Mouse (Mus musculus) CH12.LX (cell line): ENCODE measurements around the gene Rtn4rl1. TPM values are rescaled to one million over a fixed set of nuclear protein-coding genes. Genes with fewer than 3 reads are reported as not detected.

ENCODE experiments used
- DNase-seq: peaks from one replicate; pipeline ENCODE4 v3.0.0-alpha.2; 2013; ENCODE audit errors: extremely low read depth
- H3K27ac ChIP-seq: 2 replicates; pipeline ENCODE4 v1.5.1; 2012; ENCODE audit warnings: low read depth, mild to moderate bottlenecking, control low read depth, moderate library complexity; ENCODE audit not compliant: insufficient read depth
- H3K27me3 ChIP-seq: replicated peaks from 2 replicates; pipeline ENCODE3; 2012; ENCODE audit warnings: inconsistent platforms
- H3K36me3 ChIP-seq, 2 experiments: replicated peaks in 1 of 2; 2 replicates each; pipeline versions ENCODE3 to v1.6.1; 2012; ENCODE audit warnings: inconsistent platforms in 1 of 2, low read length in 1 of 2, mild to moderate bottlenecking in 1 of 2, mixed read lengths in 1 of 2, moderate library complexity in 1 of 2; ENCODE audit not compliant: control insufficient read depth in 1 of 2, insufficient read depth in 1 of 2
- H3K4me1 ChIP-seq, 2 experiments: 2 replicates each; pipeline ENCODE4 v1.6.1; 2012; ENCODE audit warnings: inconsistent platforms in 1 of 2, moderate library complexity in 1 of 2; ENCODE audit not compliant: insufficient read depth in 2 of 2, control insufficient read depth in 1 of 2
- H3K4me2 ChIP-seq: 2 replicates; pipeline ENCODE4 v1.6.1; 2012; ENCODE audit warnings: low read depth, mild to moderate bottlenecking, control low read depth; ENCODE audit not compliant: poor library complexity, insufficient read depth, severe bottlenecking
- H3K4me3 ChIP-seq, 3 experiments: fragments of 150-350 bp in 1 of 3; sonication (generic) in 1 of 3; replicated peaks in 1 of 3; 2 replicates each; pipeline versions ENCODE3 to v1.5.1; 2011 to 2012; ENCODE audit warnings: low read depth in 2 of 3, low read length in 2 of 3, mild to moderate bottlenecking in 2 of 3, moderate library complexity in 2 of 3, control low read depth in 1 of 3, improper control_type of control experiment in 1 of 3, inconsistent platforms in 1 of 3, mixed read lengths in 1 of 3; ENCODE audit not compliant: poor library complexity in 1 of 3
- H3K79me2 ChIP-seq: replicated peaks from 2 replicates; pipeline ENCODE4 v1.6.1; 2012; ENCODE audit warnings: mild to moderate bottlenecking, moderate library complexity; ENCODE audit not compliant: control insufficient read depth, poor library complexity, insufficient read depth, severe bottlenecking; ENCODE audit errors: extremely low read depth
- H3K9ac ChIP-seq: 2 replicates; pipeline ENCODE4 v1.6.1; 2012; ENCODE audit warnings: low read depth, mild to moderate bottlenecking, control low read depth, moderate library complexity; ENCODE audit not compliant: insufficient read depth
- H3K9me3 ChIP-seq: replicated peaks from 2 replicates; pipeline ENCODE3; 2012; ENCODE audit warnings: low read length, inconsistent platforms, mixed read lengths
- BHLHE40 ChIP-seq: IDR thresholded peaks from 2 replicates; pipeline ENCODE4 v1.6.1; 2011; ENCODE audit warnings: mild to moderate bottlenecking, low read depth, low read length, improper control_type of control experiment
- CHD1 ChIP-seq: IDR thresholded peaks from 2 replicates; pipeline ENCODE4 v1.6.1; 2012; ENCODE audit warnings: low read depth, low read length, improper control_type of control experiment, inconsistent platforms
- CHD2 ChIP-seq: IDR thresholded peaks from 2 replicates; pipeline ENCODE4 v1.6.1; 2011; ENCODE audit warnings: low read length, improper control_type of control experiment
- CTCF ChIP-seq, 2 experiments: IDR thresholded peaks in 1 of 2; conservative IDR thresholded peaks in 1 of 2; 2 replicates each; pipeline ENCODE4 v1.5.1; 2011 to 2012; ENCODE audit warnings: low read depth in 2 of 2, low read length in 2 of 2, improper control_type of control experiment in 1 of 2, inconsistent platforms in 1 of 2, mild to moderate bottlenecking in 1 of 2, moderate library complexity in 1 of 2
- E2F4 ChIP-seq: IDR thresholded peaks from 2 replicates; pipeline ENCODE4 v1.6.1; 2011; ENCODE audit warnings: low read depth, low read length, improper control_type of control experiment; ENCODE audit not compliant: insufficient replicate concordance
- ELF1 ChIP-seq: IDR thresholded peaks from 2 replicates; pipeline ENCODE4 v1.6.1; 2014; ENCODE audit warnings: low read depth, mild to moderate bottlenecking, inconsistent platforms, low read length, improper control_type of control experiment
- EP300 ChIP-seq: IDR thresholded peaks from 2 replicates; pipeline ENCODE4 v1.6.1; 2011; ENCODE audit warnings: low read length, improper control_type of control experiment
- GABPA ChIP-seq: IDR thresholded peaks from 2 replicates; pipeline ENCODE4 v1.6.1; 2012; ENCODE audit warnings: low read depth, low read length, improper control_type of control experiment, inconsistent platforms; ENCODE audit not compliant: insufficient replicate concordance
- HCFC1 ChIP-seq: IDR thresholded peaks from 2 replicates; pipeline ENCODE4 v1.6.1; 2012; ENCODE audit warnings: low read depth, mild to moderate bottlenecking, inconsistent platforms, low read length, improper control_type of control experiment
- IRF4 ChIP-seq: IDR thresholded peaks from 2 replicates; pipeline ENCODE4 v1.6.1; 2014; ENCODE audit warnings: low read depth, mild to moderate bottlenecking, inconsistent platforms, low read length, improper control_type of control experiment
- JUN ChIP-seq: IDR thresholded peaks from 2 replicates; pipeline ENCODE4 v1.6.1; 2011; ENCODE audit warnings: low read depth, mild to moderate bottlenecking, low read length, improper control_type of control experiment, moderate library complexity; ENCODE audit not compliant: insufficient read depth
- JUND ChIP-seq: conservative IDR thresholded peaks from 2 replicates; pipeline ENCODE4 v1.6.1; 2011; ENCODE audit warnings: low read depth, low read length, improper control_type of control experiment
- KAT2A ChIP-seq: IDR thresholded peaks from 2 replicates; pipeline ENCODE4 v1.6.1; 2012; ENCODE audit warnings: low read length, improper control_type of control experiment, inconsistent platforms; ENCODE audit not compliant: insufficient replicate concordance
- MAFK ChIP-seq: IDR thresholded peaks from 2 replicates; pipeline ENCODE4 v1.6.1; 2011; ENCODE audit warnings: low read length, improper control_type of control experiment; ENCODE audit not compliant: insufficient replicate concordance
- MAX ChIP-seq: IDR thresholded peaks from 2 replicates; pipeline ENCODE4 v1.6.1; 2011; ENCODE audit warnings: low read length, improper control_type of control experiment
- MAZ ChIP-seq: IDR thresholded peaks from 2 replicates; pipeline ENCODE4 v1.6.1; 2012; ENCODE audit warnings: low read depth, mild to moderate bottlenecking, inconsistent platforms, low read length, improper control_type of control experiment, moderate library complexity
- MXI1 ChIP-seq: IDR thresholded peaks from 2 replicates; pipeline ENCODE4 v1.6.1; 2011; ENCODE audit warnings: mild to moderate bottlenecking, low read depth, low read length, improper control_type of control experiment
- MYC ChIP-seq: IDR thresholded peaks from 2 replicates; pipeline ENCODE4 v1.6.1; 2011; ENCODE audit warnings: low read depth, mild to moderate bottlenecking, improper control_type of control experiment, low read length
- NELFE ChIP-seq: IDR thresholded peaks from 2 replicates; pipeline ENCODE4 v1.6.1; 2011; ENCODE audit warnings: low read depth, low read length, improper control_type of control experiment
- NRF1 ChIP-seq: IDR thresholded peaks from 2 replicates; pipeline ENCODE4 v1.6.1; 2014; ENCODE audit warnings: low read depth, mild to moderate bottlenecking, inconsistent platforms, low read length, improper control_type of control experiment, moderate library complexity
- PAX5 ChIP-seq: IDR thresholded peaks from 2 replicates; pipeline ENCODE4 v1.6.1; 2012; ENCODE audit warnings: low read length, inconsistent platforms, mixed read lengths
- POLR2A ChIP-seq: IDR thresholded peaks from 2 replicates; pipeline ENCODE4 v1.6.1; 2011; ENCODE audit warnings: low read depth, mild to moderate bottlenecking, improper control_type of control experiment, low read length
- POLR2AphosphoS2 ChIP-seq: IDR thresholded peaks from 2 replicates; pipeline ENCODE4 v1.6.1; 2011; ENCODE audit warnings: low read depth, low read length, improper control_type of control experiment
- TBP ChIP-seq: conservative IDR thresholded peaks from 2 replicates; pipeline ENCODE4 v1.6.1; 2011; ENCODE audit warnings: low read depth, low read length, improper control_type of control experiment
- TCF12 ChIP-seq: IDR thresholded peaks from 2 replicates; pipeline ENCODE4 v1.6.1; 2014; ENCODE audit warnings: low read depth, mild to moderate bottlenecking, inconsistent platforms, low read length, improper control_type of control experiment
- UBTF ChIP-seq: IDR thresholded peaks from 2 replicates; pipeline ENCODE4 v1.6.1; 2012; ENCODE audit warnings: low read depth, mild to moderate bottlenecking, inconsistent platforms, low read length, improper control_type of control experiment, moderate library complexity
- USF1 ChIP-seq: IDR thresholded peaks from 2 replicates; pipeline ENCODE4 v1.6.1; 2014; ENCODE audit warnings: low read depth, mild to moderate bottlenecking, inconsistent platforms, low read length, improper control_type of control experiment
- USF2 ChIP-seq: conservative IDR thresholded peaks from 2 replicates; pipeline ENCODE4 v1.6.1; 2011; ENCODE audit warnings: low read depth, low read length, improper control_type of control experiment
- ZC3H11A ChIP-seq: IDR thresholded peaks from 2 replicates; pipeline ENCODE4 v1.6.1; 2012; ENCODE audit warnings: low read depth, mild to moderate bottlenecking, inconsistent platforms, low read length, improper control_type of control experiment
- ZKSCAN1 ChIP-seq: IDR thresholded peaks from 2 replicates; pipeline ENCODE4 v1.6.1; 2012; ENCODE audit warnings: low read depth, inconsistent platforms, low read length, improper control_type of control experiment, borderline replicate concordance
- ZMIZ1 ChIP-seq: IDR thresholded peaks from 2 replicates; pipeline ENCODE4 v1.6.1; 2012; ENCODE audit warnings: low read depth, mild to moderate bottlenecking, inconsistent platforms, low read length, improper control_type of control experiment
- ZNF384 ChIP-seq: IDR thresholded peaks from 2 replicates; pipeline ENCODE4 v1.6.1; 2012; ENCODE audit warnings: low read depth, low read length, improper control_type of control experiment, inconsistent platforms
- dilution Hi-C: fragments of 300-500 bp; cut with MboI; formaldehyde crosslinking; loops from 2 replicates; pipeline ENCODE4 v1.14.3; 2020; ENCODE audit warnings: low sequenced_read_pairs; ENCODE audit not compliant: extremely low pct_unique_long_range_greater_than_20kb, extremely low pct_ligation_motif_present
- in situ Hi-C: fragments of 300-500 bp; cut with MboI; formaldehyde crosslinking; loops from 3 replicates; pipeline ENCODE4 v1.14.3; 2019; ENCODE audit warnings: low sequenced_read_pairs, low pct_ligation_motif_present, low pct_unique_long_range_greater_than_20kb, mixed read lengths
- polyA plus RNA-seq: library from polyadenylated mRNA; unstranded; fragments of >175 nt; gene quantifications from 2 replicates; pipeline ENCODE4 v1.2.1, GENCODE M21; 2012; ENCODE audit warnings: low read depth; ENCODE audit not compliant: insufficient read length
- total RNA-seq, 2 experiments: library from RNA; depleted of rRNA; stranded (reverse); fragments of 300-350 nt in 1 of 2; fragments of >200 nt in 1 of 2; gene quantifications; 2 replicates each; pipeline ENCODE4 v1.2.3; 2012 to 2014

Rtn4rl1 gene
- total and polyA plus RNA-seq, 3 experiments = 0.04 to 0.09 TPM; not detected in 1

GRCm38 (mm10) chr11:75178011-75178410 is 15.6 kb upstream of the Rtn4rl1 start:
- DNase-seq = no peak
- Histone ChIP-seq H3K27ac (no peak overlapping the region), H3K79me2 (peaks cover 9% of the 10 kb centered on the region), H3K27me3 (peaks cover 10% of the 10 kb centered on the region), H3K36me3 (peaks cover 48 to 69% of the 10 kb centered on the region in 2 experiments), H3K9me3 (no peaks in the 10 kb centered on the region), H3K4me2 (peak overlapping the region; percentile 89), H3K4me3 (peak overlapping the region; percentile 68 to 92 (median 74)), H3K9ac (peak overlapping the region; percentile 86), H3K4me1 (peaks cover 9 to 25% of the 10 kb centered on the region in 2 experiments; a peak in 3 of 4 replicates)
- TF ChIP-seq MAFK = no peak
- TF ChIP-seq JUND = no peak
- no peak for TF ChIP-seq ZNF384
- no peak for TF ChIP-seq POLR2A
- no peak for TF ChIP-seq MAZ
- no peak for TF ChIP-seq ZKSCAN1
- no peak for TF ChIP-seq IRF4
- TF ChIP-seq GABPA = no peak
- TF ChIP-seq JUN = no peak
- TF ChIP-seq NRF1 = no peak
- TF ChIP-seq POLR2AphosphoS2 = no peak
- TF ChIP-seq USF2 = no peak
- no peak for TF ChIP-seq MXI1
- no peak for TF ChIP-seq ZMIZ1
- TF ChIP-seq TBP = no peak
- no peak for TF ChIP-seq E2F4
- no peak for TF ChIP-seq EP300
- TF ChIP-seq MAX = no peak
- TF ChIP-seq MYC = no peak
- TF ChIP-seq PAX5 = no peak
- dilution Hi-C loops = no loop called here
- in situ Hi-C loops = no loop called here

GRCm38 (mm10) chr11:75178672-75179208 is 14.8 kb upstream of the Rtn4rl1 start, which contains the start of gene Ovca2:
Gene Ovca2 (minus strand): TSS chr11:75178835.
- Histone ChIP-seq H3K36me3 (peaks cover 56 to 76% of the 10 kb centered on the region in 2 experiments), H3K27me3 (peaks cover 5% of the 10 kb centered on the region), H3K79me2 (peaks cover 9% of the 10 kb centered on the region), H3K4me1 (peaks cover 7 to 21% of the 10 kb centered on the region in 2 experiments; a peak in 3 of 4 replicates), H3K9me3 (no peaks in the 10 kb centered on the region), H3K4me3 (peak within 1 kb of the TSS; percentile 68 to 92 (median 74)), H3K9ac (peak within 1 kb of the TSS; percentile 86), H3K4me2 (peak within 1 kb of the TSS; percentile 89), H3K27ac (no peak within 1 kb of the TSS)
- peak; percentile 94 for DNase-seq
- in situ Hi-C loops (no loop called here), dilution Hi-C loops (no loop called here)
- TF ChIP-seq BHLHE40 (no peak), GABPA (no peak), EP300 (no peak), JUN (no peak), ZMIZ1 (peak; percentile 88), UBTF (no peak), USF2 (no peak), TCF12 (peak; percentile 91), KAT2A (peak; percentile 68; the same call in 1 of the 2 replicates), CHD1 (no peak), CTCF (conservative IDR thresholded peaks at IDR 0.05 in 1 of 2, IDR thresholded peaks at IDR 0.05 in 1 of 2; ENCODE audit: low read depth in 2 of 2, low read length in 2 of 2) (peak; percentile 49 to 91; a peak in 3 of 4 replicates), CHD2 (no peak), E2F4 (no peak), ZKSCAN1 (no peak), HCFC1 (peak; percentile 85), NELFE (peak; percentile 90), MAZ (no peak), MYC (no peak), MXI1 (peak; percentile 64; the same call in 1 of the 2 replicates), USF1 (no peak), ZC3H11A (no peak), ELF1 (peak; percentile 92)
